Mouse (Mus musculus): ENCODE data around the gene Idnk. TPM values are rescaled to one million over a fixed set of nuclear protein-coding genes. Genes with fewer than 3 reads are reported as not detected.

Gene Idnk
- total and polyA plus RNA-seq, 3 experiments = 14.8 to 63.2 (median 46.7) TPM

DNA sequence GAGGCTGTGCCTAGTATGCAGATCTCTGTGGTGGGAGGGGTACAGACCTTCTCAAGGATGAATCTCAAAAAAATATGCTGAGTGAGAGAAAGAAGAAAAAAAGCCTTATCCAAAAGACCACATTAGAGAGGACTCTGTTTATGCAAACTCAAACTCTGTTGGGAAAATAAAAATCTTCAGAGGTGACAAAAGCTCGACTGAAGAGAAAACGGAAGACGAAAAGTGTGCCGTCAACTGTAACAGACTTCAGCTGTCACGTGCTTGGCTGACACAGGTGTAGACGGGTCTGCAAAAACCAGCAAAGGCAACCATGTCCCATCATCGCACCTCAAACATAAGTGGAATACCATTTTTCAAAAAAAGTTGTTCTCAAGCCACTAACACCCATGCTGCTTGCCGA, 56.4 kb downstream of the Idnk start:
- peaks cover 43% of the 10 kb centered on the region for H3K4me1 ChIP-seq (ENCODE audit: insufficient read depth, low read depth, low read length)
- TF ChIP-seq POLR2AphosphoS5 (IDR thresholded peaks at IDR 0.05; ENCODE audit: insufficient replicate concordance, low read depth, low read length) (no peak), TAL1 (conservative IDR thresholded peaks at IDR 0.05; ENCODE audit: low read depth, low read length) (no peak), CTCF (IDR thresholded peaks at IDR 0.05; ENCODE audit: low read depth, low read length) (no peak), GATA1 (IDR thresholded peaks at IDR 0.05; ENCODE audit: borderline replicate concordance, low read length) (no peak), GATA2 (IDR thresholded peaks at IDR 0.05; ENCODE audit: borderline replicate concordance, low read depth, low read length) (no peak)
- no peak for DNase-seq (ENCODE audit: low spot score)
- H3K4me3 ChIP-seq (ENCODE audit: low read depth, low read length) = no peak overlapping the region; the same call in 1 of the 2 replicates
- no peaks in the 10 kb centered on the region for H3K9me3 ChIP-seq (replicated peaks)
- no peaks in the 10 kb centered on the region for H3K27me3 ChIP-seq (ENCODE audit: insufficient read depth, low read length)
- no peak for ATAC-seq (ENCODE audit: extremely low read depth, insufficient number of reproducible peaks, low FRiP score, poor library complexity, severe bottlenecking)
- peaks cover 28% of the 10 kb centered on the region for H3K36me3 ChIP-seq (replicated peaks)

Other genes with a start within 250 kb of the Idnk start
- not detected in 2 replicates for gene Spock1, start 249.3 kb upstream of the Idnk start, total RNA-seq (2014; fragmentation: Nextera tagmentation)
- 0.22 and 0.23 TPM in 2 replicates for gene Spock1, start 249.3 kb upstream of the Idnk start, total RNA-seq (2017)
- not detected in 2 replicates for gene Spock1, start 249.3 kb upstream of the Idnk start, polyA plus RNA-seq (2012)
- gene Klhl3, start 44.1 kb upstream of the Idnk start, total RNA-seq (2014; fragmentation: Nextera tagmentation) = not detected in 2 replicates
- gene Klhl3, start 44.1 kb upstream of the Idnk start, total RNA-seq (2017) = 0.05 and 0.06 TPM in 2 replicates
- gene Klhl3, start 44.1 kb upstream of the Idnk start, polyA plus RNA-seq (2012) = not detected in 2 replicates
- gene Hnrnpa0, start 29.1 kb upstream of the Idnk start, total RNA-seq (2014; fragmentation: Nextera tagmentation) = 63.4 and 64.9 TPM in 2 replicates
- gene Hnrnpa0, start 29.1 kb upstream of the Idnk start, total RNA-seq (2017) = 73.3 and 78.5 TPM in 2 replicates
- 550 and 843 TPM in 2 replicates for gene Hnrnpa0, start 29.1 kb upstream of the Idnk start, polyA plus RNA-seq (2012)
- 103 and 105 TPM in 2 replicates for gene Ubqln1, start 58.0 kb downstream of the Idnk start, total RNA-seq (2014; fragmentation: Nextera tagmentation)
- 78.1 and 84.1 TPM in 2 replicates for gene Ubqln1, start 58.0 kb downstream of the Idnk start, total RNA-seq (2017)
- 81.7 and 84.0 TPM in 2 replicates for gene Ubqln1, start 58.0 kb downstream of the Idnk start, polyA plus RNA-seq (2012)
- 0.83 and 0.98 TPM in 2 replicates for gene Gkap1, start 118.0 kb downstream of the Idnk start, total RNA-seq (2014; fragmentation: Nextera tagmentation)
- 20.6 and 29.0 TPM in 2 replicates for gene Gkap1, start 118.0 kb downstream of the Idnk start, total RNA-seq (2017)
- gene Gkap1, start 118.0 kb downstream of the Idnk start, polyA plus RNA-seq (2012) = 3.1 and 4.1 TPM in 2 replicates
- not detected in 2 replicates for gene Kif27, start 201.5 kb downstream of the Idnk start, total RNA-seq (2014; fragmentation: Nextera tagmentation)
- 0.05 and 0.06 TPM in 2 replicates for gene Kif27, start 201.5 kb downstream of the Idnk start, total RNA-seq (2017)
- gene Kif27, start 201.5 kb downstream of the Idnk start, polyA plus RNA-seq (2012) = not detected in 2 replicates
- 17.1 and 21.5 TPM in 2 replicates for gene 2210016F16Rik, start 227.6 kb downstream of the Idnk start, total RNA-seq (2014; fragmentation: Nextera tagmentation)
- 19.3 and 22.8 TPM in 2 replicates for gene 2210016F16Rik, start 227.6 kb downstream of the Idnk start, total RNA-seq (2017)
- gene 2210016F16Rik, start 227.6 kb downstream of the Idnk start, polyA plus RNA-seq (2012) = 12.7 and 18.1 TPM in 2 replicates
- gene Rmi1, start 244.6 kb downstream of the Idnk start, total RNA-seq (2014; fragmentation: Nextera tagmentation) = 161 and 170 TPM in 2 replicates
- 74.5 and 95.0 TPM in 2 replicates for gene Rmi1, start 244.6 kb downstream of the Idnk start, total RNA-seq (2017)
- 29.8 and 31.4 TPM in 2 replicates for gene Rmi1, start 244.6 kb downstream of the Idnk start, polyA plus RNA-seq (2012)
- 1,619 and 1,730 TPM in 2 replicates for gene Hnrnpk, start 245.7 kb downstream of the Idnk start, total RNA-seq (2014; fragmentation: Nextera tagmentation)
- 2,025 and 2,332 TPM in 2 replicates for gene Hnrnpk, start 245.7 kb downstream of the Idnk start, total RNA-seq (2017)
- 837 and 1,008 TPM in 2 replicates for gene Hnrnpk, start 245.7 kb downstream of the Idnk start, polyA plus RNA-seq (2012)

Measured in G1E (cell line).